Mouse (Mus musculus): ENCODE measurements around the gene Rnd2.
"Not testable (repeated sequence)": the region's sequence is repeated elsewhere in the genome, so short reads cannot be mapped to it uniquely, and the experiment has no call there.

- TF ChIP-seq ZC3H11A (IDR thresholded peaks at IDR 0.05; ENCODE audit: borderline replicate concordance, low read depth, low read length); MAFK (IDR thresholded peaks at IDR 0.05; ENCODE audit: insufficient read depth, low read depth, low read length); HCFC1 (IDR thresholded peaks at IDR 0.05; ENCODE audit: borderline replicate concordance, insufficient read depth, low read length): not testable (repeated sequence)
These were observed 23.2 kb upstream of the Rnd2 start for GRCm38 (mm10) chr11:101441450-101442126.

Data from ES-E14 (cell line).